8 mouse cellular contexts compared by ENCODE assay signal in the genomic region with DNA sequence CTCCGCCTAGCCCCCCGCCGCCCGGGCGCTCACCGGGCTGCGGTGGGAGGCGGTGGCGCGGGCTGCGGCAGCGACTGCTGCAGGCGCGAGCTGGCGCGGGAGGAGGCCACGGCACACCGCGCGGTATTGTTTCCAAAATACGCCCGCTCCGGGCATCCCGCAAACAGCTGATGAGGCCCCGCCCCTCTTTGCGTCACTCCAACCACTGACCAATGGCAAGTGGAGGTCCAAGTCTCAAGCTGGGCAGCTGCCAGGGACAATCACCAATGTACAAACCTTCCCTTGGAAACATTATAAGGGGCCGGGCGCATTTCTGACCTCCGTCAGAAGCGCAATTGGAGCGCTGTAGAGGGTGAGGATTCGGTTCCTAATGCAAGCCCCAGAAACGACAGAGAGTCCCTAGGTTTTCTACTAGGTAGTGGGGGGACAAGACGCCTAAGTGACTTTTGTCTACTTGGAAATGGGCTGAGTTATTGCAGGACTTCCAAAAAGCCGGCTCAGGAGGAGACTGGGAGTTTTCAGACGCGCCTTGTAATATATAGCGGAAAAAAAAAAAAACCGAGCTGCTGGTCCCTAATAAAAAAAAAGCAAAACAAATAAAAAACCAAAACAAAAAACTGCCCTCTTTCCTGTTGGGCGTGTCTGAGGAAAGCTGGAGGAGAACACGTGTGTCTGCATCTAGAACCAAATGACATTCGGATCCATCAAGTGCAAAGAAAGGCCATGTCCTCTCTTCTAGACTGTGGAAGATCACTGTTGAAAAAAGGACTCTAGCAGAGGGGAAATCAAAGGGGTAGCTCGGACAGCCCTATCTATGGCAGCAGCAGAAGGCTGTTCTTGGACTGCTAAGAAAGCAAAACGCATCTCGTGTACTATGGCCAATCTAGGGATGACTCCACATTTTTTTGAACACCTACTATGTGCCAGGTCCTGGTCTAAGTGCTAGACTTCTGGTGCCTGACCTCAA. TPM values are rescaled to one million over a fixed set of nuclear protein-coding genes. Genes with fewer than 3 reads are reported as not detected.
DNase-seq lines count a peak whose midpoint lies in the region; ATAC-seq and TF ChIP-seq lines count a peak whose summit lies in the region.

A gene (minus strand): TSS at position 181 of the 967 bp plus-strand sequence.

- 2% methylated on average over 45 of the region's 45 CpGs for WGBS in forebrain, embryonic 12.5 days
- under 1% methylated on average over 45 of the region's 45 CpGs for WGBS in heart, embryonic 16.5 days
- under 1% methylated on average over 45 of the region's 45 CpGs for WGBS in liver, embryonic 14.5 days (ENCODE audit: insufficient replicate concordance)
- WGBS in stomach, embryonic 15.5 days: under 1% methylated on average over 45 of the region's 45 CpGs

- no peak for TF ChIP-seq POLR2A in CH12.LX (IDR thresholded peaks at IDR 0.05; ENCODE audit: low read depth, low read length)

- no peaks in the 10 kb centered on the region for H3K27me3 ChIP-seq in CH12.LX (replicated peaks)
- H3K27me3 ChIP-seq in forebrain, embryonic 12.5 days: peaks cover 36% of the 10 kb centered on the region
- no peaks in the 10 kb centered on the region for H3K27me3 ChIP-seq in heart, embryonic 16.5 days (ENCODE audit: control insufficient read depth, insufficient read depth, low read length)
- H3K27me3 ChIP-seq in liver, embryonic 14.5 days (ENCODE audit: control insufficient read depth, insufficient read depth, low read length): peaks cover 23% of the 10 kb centered on the region
- no peaks in the 10 kb centered on the region for H3K27me3 ChIP-seq in stomach, embryonic 15.5 days (replicated peaks)

- DNase-seq in CH12.LX (ENCODE audit: extremely low read depth): peak; percentile 71
- DNase-seq in kidney, postnatal 25 days: peak; percentile 100
- peak; percentile 57 to 75 (median 57) for DNase-seq in liver, embryonic 14.5 days (ENCODE audit: low read depth in 3 of 3, low spot score in 3 of 3)
- peak; percentile 98 for DNase-seq in neural tube, embryonic 10.5 days (ENCODE audit: extremely low spot score, low spot score)

- H3K79me2 ChIP-seq in CH12.LX (replicated peaks; ENCODE audit: control insufficient read depth, extremely low read depth, insufficient read depth, poor library complexity, severe bottlenecking): no peaks in the 10 kb centered on the region

- H3K9me3 ChIP-seq in CH12.LX (replicated peaks; ENCODE audit: low read length): peaks cover 12% of the 10 kb centered on the region
- no peaks in the 10 kb centered on the region for H3K9me3 ChIP-seq in forebrain, embryonic 12.5 days
- H3K9me3 ChIP-seq in heart, embryonic 16.5 days (replicated peaks; ENCODE audit: control insufficient read depth, low read length): no peaks in the 10 kb centered on the region
- H3K9me3 ChIP-seq in liver, embryonic 14.5 days (ENCODE audit: control insufficient read depth, low read length): no peaks in the 10 kb centered on the region
- no peaks in the 10 kb centered on the region for H3K9me3 ChIP-seq in stomach, embryonic 15.5 days

- H3K4me2 ChIP-seq in CH12.LX (ENCODE audit: insufficient read depth, low read depth, poor library complexity, severe bottlenecking): peak within 1 kb of the TSS; percentile 95
- H3K4me2 ChIP-seq in forebrain, embryonic 12.5 days: peak within 1 kb of the TSS; percentile 89
- H3K4me2 ChIP-seq in heart, embryonic 16.5 days (ENCODE audit: low read depth, low read length): peak within 1 kb of the TSS; percentile 87
- H3K4me2 ChIP-seq in liver, embryonic 14.5 days (ENCODE audit: low read depth): peak within 1 kb of the TSS; percentile 61
- peak within 1 kb of the TSS; percentile 93 for H3K4me2 ChIP-seq in stomach, embryonic 15.5 days

- peaks cover 10 to 62% of the 10 kb centered on the region in 2 experiments for H3K4me1 ChIP-seq in CH12.LX (ENCODE audit: control insufficient read depth in 1 of 2, insufficient read depth in 2 of 2)
- peaks cover 51% of the 10 kb centered on the region for H3K4me1 ChIP-seq in forebrain, embryonic 12.5 days
- peaks cover 46% of the 10 kb centered on the region for H3K4me1 ChIP-seq in heart, embryonic 16.5 days (ENCODE audit: control insufficient read depth, insufficient read depth, low read length)
- peaks cover 0 to 25% of the 10 kb centered on the region in 2 experiments for H3K4me1 ChIP-seq in liver, embryonic 14.5 days (replicated peaks; ENCODE audit: control insufficient read depth in 2 of 2, insufficient read depth in 2 of 2, low read length in 1 of 2)
- peaks cover 45% of the 10 kb centered on the region for H3K4me1 ChIP-seq in stomach, embryonic 15.5 days

- TF ChIP-seq RAD21 in CH12.LX (IDR thresholded peaks at IDR 0.05; ENCODE audit: low read depth, low read length): no peak

- TF ChIP-seq CTCF in CH12.LX (conservative IDR thresholded peaks at IDR 0.05 in 1 of 2, IDR thresholded peaks at IDR 0.05 in 1 of 2; ENCODE audit: low read depth in 2 of 2, low read length in 2 of 2): no peak
- TF ChIP-seq CTCF in liver, embryonic 14.5 days (IDR thresholded peaks at IDR 0.05; ENCODE audit: low read depth): no peak

- H3K9ac ChIP-seq in CH12.LX (ENCODE audit: insufficient read depth, low read depth): peak within 1 kb of the TSS; percentile 60
- H3K9ac ChIP-seq in forebrain, embryonic 12.5 days: peak within 1 kb of the TSS; percentile 77
- peak within 1 kb of the TSS; percentile 84 for H3K9ac ChIP-seq in heart, embryonic 16.5 days (ENCODE audit: low read length)
- peak within 1 kb of the TSS; percentile 21; the same call in 1 of the 2 replicates for H3K9ac ChIP-seq in liver, embryonic 14.5 days (replicated peaks)
- peak within 1 kb of the TSS; percentile 70 for H3K9ac ChIP-seq in stomach, embryonic 15.5 days

- in situ Hi-C loops in CH12.LX (cut with MboI; ENCODE audit: low pct_ligation_motif_present, low pct_unique_long_range_greater_than_20kb, low sequenced_read_pairs): loop anchor here (5.0 kb wide), 1 partner anchor 48 kb away; a partner anchor contains a TSS

- H3K27ac ChIP-seq in CH12.LX (ENCODE audit: insufficient read depth, low read depth): no peak within 1 kb of the TSS
- H3K27ac ChIP-seq in forebrain, embryonic 12.5 days: peak within 1 kb of the TSS; percentile 71
- peak within 1 kb of the TSS; percentile 49 for H3K27ac ChIP-seq in heart, embryonic 16.5 days (ENCODE audit: low read length)
- no peak within 1 kb of the TSS for H3K27ac ChIP-seq in liver, embryonic 14.5 days
- H3K27ac ChIP-seq in stomach, embryonic 15.5 days: peak within 1 kb of the TSS; percentile 74

- TF ChIP-seq EP300 in CH12.LX (IDR thresholded peaks at IDR 0.05; ENCODE audit: low read length): no peak
- no peak for TF ChIP-seq EP300 in liver, embryonic 14.5 days (IDR thresholded peaks at IDR 0.05; ENCODE audit: low read depth)

- peak within 1 kb of the TSS; percentile 43 to 89 (median 60) for H3K4me3 ChIP-seq in CH12.LX (replicated peaks in 1 of 3; ENCODE audit: low read depth in 2 of 3, low read length in 2 of 3, poor library complexity in 1 of 3)
- peak within 1 kb of the TSS; percentile 76 for H3K4me3 ChIP-seq in forebrain, embryonic 12.5 days (replicated peaks)
- H3K4me3 ChIP-seq in heart, embryonic 16.5 days (ENCODE audit: low read length): peak within 1 kb of the TSS; percentile 87
- peak within 1 kb of the TSS; percentile 57 for H3K4me3 ChIP-seq in liver, embryonic 14.5 days (ENCODE audit: insufficient read depth in 1 of 2, low read depth in 2 of 2, low read length in 2 of 2)
- peak within 1 kb of the TSS; percentile 88 for H3K4me3 ChIP-seq in stomach, embryonic 15.5 days (replicated peaks)

- ATAC-seq in cerebellum, adult (ENCODE audit: insufficient number of reproducible peaks, low FRiP score, low TSS enrichment): peak; percentile 70
- ATAC-seq in forebrain, embryonic 12.5 days (ENCODE audit: low FRiP score): peak; percentile 91
- ATAC-seq in heart, embryonic 16.5 days (replicated peaks; ENCODE audit: extremely low read depth, insufficient read depth, low FRiP score): peak; percentile 87
- peak; percentile 72 for ATAC-seq in liver, embryonic 14.5 days (ENCODE audit: insufficient read depth)
- ATAC-seq in stomach, embryonic 15.5 days (ENCODE audit: insufficient read depth, low FRiP score, low read depth): peak; percentile 83

- peaks cover 0 to 5% of the 10 kb centered on the region in 2 experiments for H3K36me3 ChIP-seq in CH12.LX (replicated peaks in 1 of 2; ENCODE audit: control insufficient read depth in 1 of 2, insufficient read depth in 1 of 2, low read length in 1 of 2)
- H3K36me3 ChIP-seq in forebrain, embryonic 12.5 days (replicated peaks): no peaks in the 10 kb centered on the region
- no peaks in the 10 kb centered on the region for H3K36me3 ChIP-seq in heart, embryonic 16.5 days (ENCODE audit: control insufficient read depth, insufficient read depth)
- no peaks in the 10 kb centered on the region for H3K36me3 ChIP-seq in liver, embryonic 14.5 days (replicated peaks; ENCODE audit: control insufficient read depth, insufficient read depth, low read depth)
- H3K36me3 ChIP-seq in stomach, embryonic 15.5 days: no peaks in the 10 kb centered on the region

- dilution Hi-C loops in CH12.LX (cut with MboI; ENCODE audit: extremely low pct_ligation_motif_present, extremely low pct_unique_long_range_greater_than_20kb, low sequenced_read_pairs): no loop called here

TF ChIP-seq in CH12.LX, 34 proteins besides CTCF, POLR2A, EP300 and RAD21 (continues in another document):
- TF ChIP-seq IRF4 (IDR thresholded peaks at IDR 0.05; ENCODE audit: low read depth, low read length) (peak; percentile 29; the same call in 1 of the 2 replicates), JUN (IDR thresholded peaks at IDR 0.05; ENCODE audit: insufficient read depth, low read depth, low read length) (no peak), JUND (conservative IDR thresholded peaks at IDR 0.05; ENCODE audit: low read depth, low read length) (no peak), TBP (conservative IDR thresholded peaks at IDR 0.05; ENCODE audit: low read depth, low read length) (no peak), MAX (IDR thresholded peaks at IDR 0.05; ENCODE audit: low read length) (peak; percentile 25; the same call in 1 of the 2 replicates), CHD1 (IDR thresholded peaks at IDR 0.05; ENCODE audit: low read depth, low read length) (no peak), TCF12 (IDR thresholded peaks at IDR 0.05; ENCODE audit: low read depth, low read length) (no peak), BHLHE40 (IDR thresholded peaks at IDR 0.05; ENCODE audit: low read depth, low read length) (peak; percentile 36; the same call in 1 of the 2 replicates), HCFC1 (IDR thresholded peaks at IDR 0.05; ENCODE audit: low read depth, low read length) (peak; percentile 51), ZC3H11A (IDR thresholded peaks at IDR 0.05; ENCODE audit: low read depth, low read length) (no peak)

RNA-seq across cellular contexts. Expression of the gene that starts here (rescaled TPM):
- total RNA-seq in CH12.LX (2012; rRNA removed) (3.4 and 5.6 TPM in 2 replicates), CH12.LX (2014; rRNA removed) (2.6 and 2.8 TPM in 2 replicates)
- polyA plus RNA-seq in CH12.LX (2012; ENCODE audit: insufficient read length, low read depth): 1.1 and 1.4 TPM in 2 replicates
- polyA plus RNA-seq in forebrain, embryonic 12.5 days (2016; fragmentation: Nextera tagmentation; extraction: Ambion mirVana): 2.2 and 3.0 TPM in 2 replicates
- 1.4 and 1.8 TPM in 2 replicates for polyA plus RNA-seq in heart, embryonic 16.5 days (2015; fragmentation: Nextera tagmentation; extraction: Ambion mirVana)
- polyA plus RNA-seq in liver, embryonic 14.5 days (2012; rRNA removed): 0.82 and 0.87 TPM in 2 replicates
- 0.69 and 0.70 TPM in 2 replicates for polyA plus RNA-seq in liver, embryonic 14.5 days (2014; fragmentation: Nextera tagmentation; extraction: Ambion mirVana)
- 3.6 and 5.2 TPM in 2 replicates for polyA plus RNA-seq in stomach, embryonic 15.5 days (2015; fragmentation: Nextera tagmentation; extraction: Ambion mirVana)

Comparison
In these comparisons a context has a peak if more than half of its experiments do, and no peak if none do; other contexts are left out.
1. Peak in DNase-seq, ATAC-seq, H3K4me3 ChIP-seq, H3K9ac ChIP-seq and H3K4me2 ChIP-seq in liver, embryonic 14.5 days; RNA of the gene not detected or under 1 TPM.
2. H3K27ac ChIP-seq: peak in forebrain, embryonic 12.5 days (single experiment), heart, embryonic 16.5 days (single experiment) and stomach, embryonic 15.5 days (single experiment); none in CH12.LX (single experiment) and liver, embryonic 14.5 days (single experiment).
3. H3K9ac ChIP-seq: peak in every context shown above with its lines; median percentile 84 in heart, embryonic 16.5 days; 77 in forebrain, embryonic 12.5 days; 70 in stomach, embryonic 15.5 days; 60 in CH12.LX; 21 in liver, embryonic 14.5 days.
4. Peak in every context shown above with its lines, with median percentiles within 50 percentile points of each other: DNase-seq, H3K4me2 ChIP-seq, H3K4me3 ChIP-seq and ATAC-seq.